In the genomic region with DNA sequence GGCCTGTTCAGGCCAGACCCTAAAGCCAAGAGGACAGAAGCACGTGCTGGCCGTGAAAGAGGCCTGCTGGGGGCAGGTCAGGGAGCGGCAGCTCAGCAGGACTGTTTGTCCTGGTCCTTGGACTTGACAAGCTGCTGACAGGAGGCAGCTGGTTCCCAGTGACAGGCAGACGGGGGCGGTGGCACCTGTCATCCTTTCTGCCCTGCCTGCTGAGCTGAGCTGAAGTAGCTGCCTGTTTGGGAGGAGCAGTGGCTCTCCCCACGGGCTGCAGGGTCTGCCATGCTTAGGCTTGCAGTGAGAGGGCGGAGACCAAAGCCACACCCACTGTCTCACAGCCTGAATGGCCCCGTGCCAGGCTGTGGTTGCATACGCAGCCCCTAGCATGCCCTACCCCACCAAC, we compare ENCODE assay signal across 8 mouse cellular contexts. TPM values are rescaled to one million over a fixed set of nuclear protein-coding genes. Genes with fewer than 3 reads are reported as not detected.
DNase-seq lines count a peak whose midpoint lies in the region; ATAC-seq lines count a peak whose summit lies in the region.

No protein-coding gene starts in this region.

- 5% methylated on average over 9 of the region's 9 CpGs for WGBS in embryonic facial prominence, embryonic 11.5 days
- WGBS in intestine, embryonic 16.5 days = 3% methylated on average over 9 of the region's 9 CpGs
- 9% methylated on average over 9 of the region's 9 CpGs for WGBS in liver, embryonic 16.5 days (ENCODE audit: insufficient replicate concordance)
- WGBS in neural tube, embryonic 12.5 days = 5% methylated on average over 9 of the region's 9 CpGs

- no peak overlapping the region for H3K27ac ChIP-seq in embryonic facial prominence, embryonic 11.5 days (replicated peaks; ENCODE audit: low read depth, low read length)
- H3K27ac ChIP-seq in intestine, embryonic 16.5 days (ENCODE audit: low read length) = no peak overlapping the region
- H3K27ac ChIP-seq in liver, embryonic 16.5 days (ENCODE audit: low read length) = no peak overlapping the region
- no peak overlapping the region for H3K27ac ChIP-seq in neural tube, embryonic 12.5 days

- H3K4me2 ChIP-seq in embryonic facial prominence, embryonic 11.5 days (ENCODE audit: low read depth, low read length) = no peak overlapping the region
- H3K4me2 ChIP-seq in intestine, embryonic 16.5 days (ENCODE audit: low read depth, low read length) = no peak overlapping the region
- H3K4me2 ChIP-seq in liver, embryonic 16.5 days (ENCODE audit: low read depth, low read length) = no peak overlapping the region
- H3K4me2 ChIP-seq in neural tube, embryonic 12.5 days (replicated peaks) = peak overlapping the region; percentile 2; the same call in 1 of the 2 replicates

- no peaks in the 10 kb centered on the region for H3K4me1 ChIP-seq in embryonic facial prominence, embryonic 11.5 days (ENCODE audit: control insufficient read depth, insufficient read depth, low read length)
- peaks cover 8% of the 10 kb centered on the region for H3K4me1 ChIP-seq in intestine, embryonic 16.5 days (ENCODE audit: control insufficient read depth, insufficient read depth, low read length)
- no peaks in the 10 kb centered on the region for H3K4me1 ChIP-seq in liver, embryonic 16.5 days (ENCODE audit: control insufficient read depth, low read depth, low read length)
- peaks cover 10% of the 10 kb centered on the region for H3K4me1 ChIP-seq in neural tube, embryonic 12.5 days

- H3K9me3 ChIP-seq in embryonic facial prominence, embryonic 11.5 days (replicated peaks; ENCODE audit: control insufficient read depth, low read length) = no peaks in the 10 kb centered on the region
- H3K9me3 ChIP-seq in intestine, embryonic 16.5 days (ENCODE audit: control insufficient read depth, low read length) = no peaks in the 10 kb centered on the region
- H3K9me3 ChIP-seq in liver, embryonic 16.5 days (replicated peaks; ENCODE audit: control insufficient read depth, low read length) = no peaks in the 10 kb centered on the region
- H3K9me3 ChIP-seq in neural tube, embryonic 12.5 days = no peaks in the 10 kb centered on the region

- no peaks in the 10 kb centered on the region; the same call in 1 of the 2 replicates for H3K27me3 ChIP-seq in embryonic facial prominence, embryonic 11.5 days (ENCODE audit: control insufficient read depth, insufficient read depth, low read length)
- no peaks in the 10 kb centered on the region for H3K27me3 ChIP-seq in intestine, embryonic 16.5 days (replicated peaks; ENCODE audit: control insufficient read depth, insufficient read depth, low read length)
- no peaks in the 10 kb centered on the region for H3K27me3 ChIP-seq in liver, embryonic 16.5 days (ENCODE audit: control insufficient read depth, insufficient read depth, low read depth, low read length)
- no peaks in the 10 kb centered on the region for H3K27me3 ChIP-seq in neural tube, embryonic 12.5 days (replicated peaks)

- DNase-seq in layer of hippocampus, adult 11-12 months (ENCODE audit: low spot score) = peak; percentile 74
- DNase-seq in layer of hippocampus, adult 9-10 months (ENCODE audit: low spot score) = no peak
- DNase-seq in embryonic facial prominence, embryonic 11.5 days (ENCODE audit: low spot score) = no peak
- peak; percentile 69 to 90 for DNase-seq in heart, adult 18-20 months
- DNase-seq in testis, postnatal 14 days (ENCODE audit: low spot score) = no peak

- peak; percentile 58; the same call in 1 of the 2 replicates for ATAC-seq in embryonic facial prominence, embryonic 11.5 days (replicated peaks; ENCODE audit: insufficient number of reproducible peaks, low FRiP score, low TSS enrichment, low read depth)
- peak; percentile 72 for ATAC-seq in intestine, embryonic 16.5 days
- ATAC-seq in liver, embryonic 16.5 days (ENCODE audit: low read depth) = peak; percentile 56
- ATAC-seq in neural tube, embryonic 12.5 days (ENCODE audit: low FRiP score, low read depth) = peak; percentile 83

- H3K9ac ChIP-seq in embryonic facial prominence, embryonic 11.5 days (replicated peaks; ENCODE audit: low read length) = no peak overlapping the region
- 0 out of 2 replicates have a peak overlapping the region, but pooled peaks have one; percentile 30 for H3K9ac ChIP-seq in intestine, embryonic 16.5 days (ENCODE audit: low read depth, low read length)
- H3K9ac ChIP-seq in liver, embryonic 16.5 days (ENCODE audit: low read depth, low read length) = no peak overlapping the region
- no peak overlapping the region for H3K9ac ChIP-seq in neural tube, embryonic 12.5 days

- H3K36me3 ChIP-seq in embryonic facial prominence, embryonic 11.5 days (replicated peaks; ENCODE audit: control insufficient read depth, insufficient read depth, low read depth, low read length) = no peaks in the 10 kb centered on the region
- H3K36me3 ChIP-seq in intestine, embryonic 16.5 days (ENCODE audit: control insufficient read depth, insufficient read depth, low read length) = no peaks in the 10 kb centered on the region
- H3K36me3 ChIP-seq in liver, embryonic 16.5 days (ENCODE audit: control insufficient read depth, insufficient read depth) = no peaks in the 10 kb centered on the region
- H3K36me3 ChIP-seq in neural tube, embryonic 12.5 days = no peaks in the 10 kb centered on the region

- H3K4me3 ChIP-seq in embryonic facial prominence, embryonic 11.5 days (ENCODE audit: low read depth, low read length) = no peak overlapping the region
- H3K4me3 ChIP-seq in intestine, embryonic 16.5 days (ENCODE audit: low read length) = no peak overlapping the region
- no peak overlapping the region for H3K4me3 ChIP-seq in liver, embryonic 16.5 days (ENCODE audit: low read depth, low read length)
- H3K4me3 ChIP-seq in neural tube, embryonic 12.5 days = no peak overlapping the region

RNA-seq across cellular contexts. Expression of a gene that starts 50.4 kb away (rescaled TPM):
- polyA plus RNA-seq in embryonic facial prominence, embryonic 11.5 days (2014; fragmentation: Nextera tagmentation; extraction: Ambion mirVana) = 0.25 TPM in 1 of 2 replicates, not detected in the other
- total RNA-seq in heart, adult 18-20 months (2021) = not detected
- 0.31 TPM in 1 of 2 replicates, not detected in the other for polyA plus RNA-seq in intestine, embryonic 16.5 days (2015; fragmentation: Nextera tagmentation; extraction: Ambion mirVana)
- polyA plus RNA-seq in liver, embryonic 16.5 days (2015; fragmentation: Nextera tagmentation; extraction: Ambion mirVana) = 0.06 TPM in 1 of 2 replicates, not detected in the other
- polyA plus RNA-seq in neural tube, embryonic 12.5 days (2016; fragmentation: Nextera tagmentation; extraction: Ambion mirVana) = 0.22 TPM in 1 of 2 replicates, not detected in the other

RNA-seq across cellular contexts. Expression of a gene that starts 57.3 kb away (rescaled TPM):
- 307 and 343 TPM in 2 replicates for polyA plus RNA-seq in embryonic facial prominence, embryonic 11.5 days (2014; fragmentation: Nextera tagmentation; extraction: Ambion mirVana)
- 100 to 1,000 TPM; 229 to 251 TPM for total RNA-seq in heart, adult 18-20 months (2021)
- 371 and 387 TPM in 2 replicates for polyA plus RNA-seq in intestine, embryonic 16.5 days (2015; fragmentation: Nextera tagmentation; extraction: Ambion mirVana)
- 161 and 179 TPM in 2 replicates for polyA plus RNA-seq in liver, embryonic 16.5 days (2015; fragmentation: Nextera tagmentation; extraction: Ambion mirVana)
- 433 and 441 TPM in 2 replicates for polyA plus RNA-seq in neural tube, embryonic 12.5 days (2016; fragmentation: Nextera tagmentation; extraction: Ambion mirVana)

Comparison
In these comparisons a context has a peak if more than half of its experiments do, and no peak if none do; other contexts are left out.
1. DNase-seq: peak in layer of hippocampus, adult 11-12 months (single experiment) and heart, adult 18-20 months (2 of 2); none in layer of hippocampus, adult 9-10 months (single experiment), embryonic facial prominence, embryonic 11.5 days (single experiment) and testis, postnatal 14 days (single experiment).
2. Peak in every context shown above with its lines, with median percentiles within 50 percentile points of each other: ATAC-seq.